ENCODE assay signal across 8 mouse cellular contexts in genomic region chr8:45454426-45454825, GRCm38 (mm10). TPM values are rescaled to one million over a fixed set of nuclear protein-coding genes. Genes with fewer than 3 reads are reported as not detected.
DNase-seq lines count a peak whose midpoint lies in the region; ATAC-seq and TF ChIP-seq lines count a peak whose summit lies in the region.

No protein-coding gene starts in this region.

- ATAC-seq in intestine, embryonic 15.5 days, result peak; percentile 71
- ATAC-seq in midbrain, embryonic 12.5 days (ENCODE audit: low FRiP score, low read depth), result peak; percentile 87
- ATAC-seq in stomach, postnatal 0 days (ENCODE audit: low FRiP score, low TSS enrichment), result peak; percentile 57

- no peak for TF ChIP-seq CTCF in thymus, adult 2 months (IDR thresholded peaks at IDR 0.05; ENCODE audit: borderline replicate concordance, control insufficient read depth, extremely low read depth, insufficient read depth, low read length, poor library complexity)
- peak; percentile 91 for TF ChIP-seq CTCF in stomach, postnatal 0 days (IDR thresholded peaks at IDR 0.05; ENCODE audit: low read depth)

- H3K4me2 ChIP-seq in intestine, embryonic 15.5 days (replicated peaks), result no peak overlapping the region
- H3K4me2 ChIP-seq in midbrain, embryonic 12.5 days (replicated peaks), result no peak overlapping the region
- H3K4me2 ChIP-seq in stomach, postnatal 0 days (replicated peaks; ENCODE audit: low read depth), result no peak overlapping the region

- no peak overlapping the region for H3K4me3 ChIP-seq in thymus, adult 2 months (ENCODE audit: control insufficient read depth, insufficient read depth, low read length)
- no peak overlapping the region for H3K4me3 ChIP-seq in intestine, embryonic 15.5 days (replicated peaks)
- no peak overlapping the region for H3K4me3 ChIP-seq in midbrain, embryonic 12.5 days
- no peak overlapping the region for H3K4me3 ChIP-seq in stomach, postnatal 0 days (ENCODE audit: low read depth, low read length)

- H3K9ac ChIP-seq in intestine, embryonic 15.5 days, result no peak overlapping the region
- no peak overlapping the region for H3K9ac ChIP-seq in midbrain, embryonic 12.5 days (replicated peaks)
- H3K9ac ChIP-seq in stomach, postnatal 0 days (ENCODE audit: low read length), result no peak overlapping the region

- no peak for TF ChIP-seq POLR2A in thymus, adult 2 months (IDR thresholded peaks at IDR 0.05; ENCODE audit: control insufficient read depth, extremely low read depth, insufficient read depth, low read length, poor library complexity)

- H3K4me1 ChIP-seq in thymus, adult 2 months (replicated peaks; ENCODE audit: control insufficient read depth, insufficient read depth, low read length), result no peaks in the 10 kb centered on the region
- no peaks in the 10 kb centered on the region for H3K4me1 ChIP-seq in intestine, embryonic 15.5 days (replicated peaks)
- H3K4me1 ChIP-seq in midbrain, embryonic 12.5 days, result no peaks in the 10 kb centered on the region
- no peaks in the 10 kb centered on the region for H3K4me1 ChIP-seq in stomach, postnatal 0 days (replicated peaks; ENCODE audit: control insufficient read depth, insufficient read depth)

- no peaks in the 10 kb centered on the region for H3K9me3 ChIP-seq in intestine, embryonic 15.5 days
- H3K9me3 ChIP-seq in midbrain, embryonic 12.5 days, result no peaks in the 10 kb centered on the region
- no peaks in the 10 kb centered on the region for H3K9me3 ChIP-seq in stomach, postnatal 0 days (ENCODE audit: control insufficient read depth, low read length)

- H3K36me3 ChIP-seq in thymus, adult 2 months (ENCODE audit: control insufficient read depth, insufficient read depth, low read length), result no peaks in the 10 kb centered on the region
- no peaks in the 10 kb centered on the region for H3K36me3 ChIP-seq in intestine, embryonic 15.5 days
- H3K36me3 ChIP-seq in midbrain, embryonic 12.5 days, result no peaks in the 10 kb centered on the region
- H3K36me3 ChIP-seq in stomach, postnatal 0 days (ENCODE audit: control insufficient read depth, insufficient read depth, low read length), result no peaks in the 10 kb centered on the region

- no peak for TF ChIP-seq EP300 in stomach, postnatal 0 days (optimal IDR thresholded peaks at IDR 0.05)

- peak; percentile 2 for DNase-seq in thymus, adult 2 months
- DNase-seq in thymus, postnatal 36 days, result no peak
- peak; percentile 66 to 80 for DNase-seq in cerebellum, postnatal 10 days
- DNase-seq in frontal cortex, postnatal 36 days (ENCODE audit: low spot score in 2 of 2), result peak; percentile 62 to 81
- peak; percentile 58 for DNase-seq in left cerebral cortex, adult 8-10 months (ENCODE audit: low spot score in 2 of 2)
- DNase-seq in stomach, postnatal 0 days (ENCODE audit: low spot score), result peak; percentile 36

- WGBS in thymus, adult 2 months, result 66% methylated on average over 6 of the region's 6 CpGs
- whole genome bisulfite sequencing in intestine, embryonic 15.5 days, result 70% methylated on average over 6 of the region's 6 CpGs
- 57% methylated on average over 6 of the region's 6 CpGs for WGBS in midbrain, embryonic 12.5 days
- WGBS in stomach, postnatal 0 days, result 63% methylated on average over 6 of the region's 6 CpGs

- H3K27me3 ChIP-seq in thymus, adult 2 months (ENCODE audit: control insufficient read depth, insufficient read depth, low read length), result no peaks in the 10 kb centered on the region
- no peaks in the 10 kb centered on the region for H3K27me3 ChIP-seq in intestine, embryonic 15.5 days (replicated peaks)
- H3K27me3 ChIP-seq in midbrain, embryonic 12.5 days, result no peaks in the 10 kb centered on the region
- H3K27me3 ChIP-seq in stomach, postnatal 0 days (ENCODE audit: control insufficient read depth, insufficient read depth, low read length), result no peaks in the 10 kb centered on the region

- no peak overlapping the region for H3K27ac ChIP-seq in thymus, adult 2 months (ENCODE audit: control insufficient read depth, insufficient read depth, low read length)
- no peak overlapping the region for H3K27ac ChIP-seq in intestine, embryonic 15.5 days
- H3K27ac ChIP-seq in midbrain, embryonic 12.5 days (replicated peaks), result no peak overlapping the region
- H3K27ac ChIP-seq in stomach, postnatal 0 days (replicated peaks), result no peak overlapping the region

RNA-seq across cellular contexts. Expression of gene Tlr3, which starts 43.5 kb away (rescaled TPM):
- 2.0 and 2.4 TPM in 2 replicates for polyA plus RNA-seq in thymus, adult 2 months (2012; rRNA removed)
- polyA plus RNA-seq in intestine, embryonic 15.5 days (2015; fragmentation: Nextera tagmentation; extraction: Ambion mirVana), result 1.6 and 2.3 TPM in 2 replicates
- 10 to 100 TPM in 3 of 4 experiments, 1 to 10 TPM in 1; 8.7 to 11.8 (median 10.8) TPM for total RNA-seq in left cerebral cortex, adult 8-10 months (2022)
- polyA plus RNA-seq in midbrain, embryonic 12.5 days (2016; fragmentation: Nextera tagmentation; extraction: Ambion mirVana), result 1.1 and 1.2 TPM in 2 replicates
- 2.9 and 3.2 TPM in 2 replicates for polyA plus RNA-seq in stomach, postnatal 0 days (2015; fragmentation: Nextera tagmentation; extraction: Ambion mirVana)

RNA-seq across cellular contexts. Expression of gene Sorbs2, which starts 53.2 kb away (rescaled TPM):
- polyA plus RNA-seq in thymus, adult 2 months (2012; rRNA removed), result 2.5 and 9.0 TPM in 2 replicates
- 25.3 and 25.8 TPM in 2 replicates for polyA plus RNA-seq in intestine, embryonic 15.5 days (2015; fragmentation: Nextera tagmentation; extraction: Ambion mirVana)
- 100 to 1,000 TPM; 263 to 309 (median 284) TPM for total RNA-seq in left cerebral cortex, adult 8-10 months (2022)
- 83.2 and 87.5 TPM in 2 replicates for polyA plus RNA-seq in midbrain, embryonic 12.5 days (2016; fragmentation: Nextera tagmentation; extraction: Ambion mirVana)
- polyA plus RNA-seq in stomach, postnatal 0 days (2015; fragmentation: Nextera tagmentation; extraction: Ambion mirVana), result 19.0 and 21.1 TPM in 2 replicates

Comparison
In these comparisons a context has a peak if more than half of its experiments do, and no peak if none do; other contexts are left out.
1. DNase-seq: peak in thymus, adult 2 months (single experiment), cerebellum, postnatal 10 days (2 of 2), frontal cortex, postnatal 36 days (2 of 2), left cerebral cortex, adult 8-10 months (2 of 2) and stomach, postnatal 0 days (single experiment); none in thymus, postnatal 36 days (0 of 2).
2. Peak in every context shown above with its lines, with median percentiles within 50 percentile points of each other: ATAC-seq.